Comparison of ENCODE assay signal across 14 mouse cellular contexts in the genomic region with DNA sequence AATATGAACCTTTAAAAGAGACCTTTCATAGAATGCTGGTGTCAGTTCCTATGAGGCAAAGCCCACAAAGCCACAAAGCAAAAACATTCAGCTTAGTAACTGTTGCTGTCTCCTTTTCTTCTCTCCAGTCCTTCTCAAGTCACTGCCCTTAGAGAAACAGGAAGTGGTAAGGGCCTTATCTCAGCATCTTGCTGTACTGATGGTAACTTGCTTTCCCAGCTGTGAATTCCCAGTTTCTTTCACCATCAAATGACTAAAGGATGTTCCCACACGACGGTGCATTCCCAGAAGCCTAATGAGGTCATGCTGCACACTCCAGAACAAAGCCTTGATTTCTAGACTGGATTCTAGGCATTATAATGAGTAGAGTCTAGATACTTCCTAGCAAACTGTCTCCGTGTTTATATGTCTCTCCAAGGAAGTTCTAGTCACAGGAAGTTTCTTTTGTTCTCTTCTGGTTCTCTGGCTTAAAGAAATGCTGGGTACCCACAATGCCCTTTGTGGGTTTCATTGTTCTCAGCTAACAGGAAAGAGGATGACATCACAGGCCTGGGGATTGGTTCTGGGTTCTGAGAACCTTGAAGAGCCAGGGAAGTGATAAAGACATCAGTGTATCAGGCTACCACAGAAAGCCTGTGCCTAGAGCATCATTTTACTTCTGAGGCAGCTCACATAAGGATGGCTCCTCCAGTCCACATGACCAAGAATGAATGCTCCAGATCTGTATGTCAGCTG.
A peak's percentile ranks its signal among the peaks of the same experiment; 100 is the strongest.
DNase-seq lines count a peak whose midpoint lies in the region; ATAC-seq and TF ChIP-seq lines count a peak whose summit lies in the region.
"Had no signal": no experiment of that assay in that cellular context is flagged by ENCODE, and none has a peak within 500 bp of the region (broad histone marks: within the 10 kb centered on the region; RNA-seq: fewer than 3 reads in every experiment).

No protein-coding gene starts in this region.

- WGBS in kidney, postnatal 0 days, result 39% methylated on average over 3 of the region's 3 CpGs

- H3K36me3 ChIP-seq in kidney, postnatal 0 days (ENCODE audit: insufficient read depth, low read length), result no peaks in the 10 kb centered on the region
- H3K36me3 ChIP-seq in C2C12 (ENCODE audit: control insufficient read depth, insufficient read depth), result no peaks in the 10 kb centered on the region
- H3K36me3 ChIP-seq: forebrain, embryonic 10.5 days had no signal

- no peak for ATAC-seq in kidney, postnatal 0 days (replicated peaks; ENCODE audit: low FRiP score, low read depth)
- peak; percentile 82 for ATAC-seq in common myeloid progenitor, adult 5-6 weeks (replicated peaks; ENCODE audit: low read depth, poor library complexity, severe bottlenecking)
- ATAC-seq in neutrophil, adult 5-6 weeks (ENCODE audit: extremely low read depth, insufficient number of reproducible peaks, low FRiP score, poor library complexity, severe bottlenecking), result peak; percentile 72

- H3K27me3 ChIP-seq in kidney, postnatal 0 days (ENCODE audit: insufficient read depth, low read length), result no peaks in the 10 kb centered on the region
- H3K27me3 ChIP-seq in C2C12 (ENCODE audit: control insufficient read depth, insufficient read depth, insufficient read length), result no peaks in the 10 kb centered on the region

- H3K9ac ChIP-seq in kidney, postnatal 0 days (ENCODE audit: low read depth, low read length), result no peak overlapping the region

- peak; percentile 44 for DNase-seq in kidney, postnatal 0 days (ENCODE audit: low spot score)
- DNase-seq in kidney, postnatal 36 days, result no peak
- no peak for DNase-seq in frontal cortex, postnatal 36 days (ENCODE audit: low spot score in 2 of 2)
- DNase-seq in left cerebral cortex, postnatal 10 days (ENCODE audit: extremely low spot score in 1 of 2, low spot score in 2 of 2), result no peak
- no peak for DNase-seq in layer of hippocampus, adult 8-10 months (ENCODE audit: low spot score in 2 of 2)
- DNase-seq: embryo, embryonic 11 days; gastrocnemius, postnatal 14 days; kidney, adult 8-10 months; liver; lung, postnatal 4 days had no signal

- no peak overlapping the region for H3ac ChIP-seq in C2C12 (ENCODE audit: control insufficient read depth, insufficient read length, low read depth)

- H3K4me3 ChIP-seq in kidney, postnatal 0 days (replicated peaks; ENCODE audit: low read depth, low read length), result no peak overlapping the region
- no peak overlapping the region for H3K4me3 ChIP-seq in C2C12 (ENCODE audit: insufficient read depth, poor library complexity, severe bottlenecking)
- H3K4me3 ChIP-seq: forebrain, embryonic 10.5 days had no signal

- H3K27ac ChIP-seq in kidney, postnatal 0 days, result no peak overlapping the region
- H3K27ac ChIP-seq: forebrain, embryonic 10.5 days had no signal

- no peaks in the 10 kb centered on the region for H3K79me2 ChIP-seq in C2C12 (ENCODE audit: control insufficient read depth, insufficient read depth)

- H3K9me3 ChIP-seq in kidney, postnatal 0 days (replicated peaks; ENCODE audit: low read length), result no peaks in the 10 kb centered on the region

- intact Hi-C loops in left cerebral cortex, postnatal 10 days (cut with DNase I), result no loop called here

- no peak overlapping the region for H3K4me2 ChIP-seq in kidney, postnatal 0 days (ENCODE audit: low read length)

- no peaks in the 10 kb centered on the region for H3K4me1 ChIP-seq in kidney, postnatal 0 days (replicated peaks; ENCODE audit: insufficient read depth, low read length)

- TF ChIP-seq CTCF in kidney, postnatal 0 days (IDR thresholded peaks at IDR 0.05; ENCODE audit: low read depth), result no peak
- TF ChIP-seq CTCF in C2C12 (IDR thresholded peaks at IDR 0.05; ENCODE audit: control insufficient read depth, insufficient read depth, insufficient read length), result no peak

- no peaks in the 10 kb centered on the region for H3K79me3 ChIP-seq in C2C12 (ENCODE audit: low read depth)

TF ChIP-seq in C2C12, 6 proteins besides CTCF, POLR2A, EP300 and RAD21:
- no peak for TF ChIP-seq USF1 (IDR thresholded peaks at IDR 0.05; ENCODE audit: low read depth)
- TF ChIP-seq CEBPB (IDR thresholded peaks at IDR 0.05; ENCODE audit: low read depth), result peak; percentile 30
- peak; percentile 91 for TF ChIP-seq MYOD1 (IDR thresholded peaks at IDR 0.05; ENCODE audit: control insufficient read depth, insufficient read length, low read depth)
- no peak for TF ChIP-seq MAX (IDR thresholded peaks at IDR 0.05)
- no peak for TF ChIP-seq FOSL1 (IDR thresholded peaks at IDR 0.05; ENCODE audit: insufficient read depth, low read length, poor library complexity, severe bottlenecking)
- no peak for TF ChIP-seq MYOG (IDR thresholded peaks at IDR 0.05; ENCODE audit: control insufficient read depth, extremely low read depth, insufficient read length)
